Mouse (Mus musculus): Measurements from ENCODE around the gene Tubb1. TPM values are rescaled to one million over a fixed set of nuclear protein-coding genes. Genes with fewer than 3 reads are reported as not detected.
A peak's percentile ranks its signal among the peaks of the same experiment; 100 is the strongest.

The Tubb1 gene
- total and polyA plus RNA-seq, 2 experiments from 2014 or later = 0.11 to 0.25 TPM

GRCm38 (mm10) chr2:174424301-174425085, 26.0 kb upstream of the Tubb1 start:
- WGBS = 94% methylated on average over 11 of the region's 11 CpGs
- H3K27me3 ChIP-seq (ENCODE audit: insufficient read depth, low read length) = no peaks in the 10 kb centered on the region
- no peaks in the 10 kb centered on the region for H3K4me1 ChIP-seq (ENCODE audit: insufficient read depth, low read length)
- TF ChIP-seq CTCF (IDR thresholded peaks at IDR 0.05) = no peak
- peaks cover 57% of the 10 kb centered on the region for H3K36me3 ChIP-seq (ENCODE audit: insufficient read depth, low read length)
- ATAC-seq (ENCODE audit: low FRiP score) (no peak), DNase-seq (ENCODE audit: low spot score) (no peak)
- H3K9me3 ChIP-seq (ENCODE audit: low read length) = no peaks in the 10 kb centered on the region
- H3K4me2 ChIP-seq (ENCODE audit: low read depth, low read length, poor library complexity, severe bottlenecking) = no peak overlapping the region
- H3K4me3 ChIP-seq (ENCODE audit: low read depth, low read length) = no peak overlapping the region
- no peak overlapping the region for H3K9ac ChIP-seq (replicated peaks; ENCODE audit: low read length, poor library complexity, severe bottlenecking)
- H3K27ac ChIP-seq (ENCODE audit: low read depth, low read length) = no peak overlapping the region

GRCm38 (mm10) chr2:174426856-174427255, 23.6 kb upstream of the Tubb1 start:
- no peaks in the 10 kb centered on the region for H3K9me3 ChIP-seq (ENCODE audit: low read length)
- WGBS = 94% methylated on average over 12 of the region's 12 CpGs
- H3K27ac ChIP-seq (ENCODE audit: low read depth, low read length) = no peak overlapping the region
- H3K4me3 ChIP-seq (ENCODE audit: low read depth, low read length) = no peak overlapping the region
- no peak for ATAC-seq (ENCODE audit: low FRiP score)
- TF ChIP-seq CTCF (IDR thresholded peaks at IDR 0.05) = no peak
- no peaks in the 10 kb centered on the region for H3K4me1 ChIP-seq (ENCODE audit: insufficient read depth, low read length)
- no peak for DNase-seq (ENCODE audit: low spot score)
- H3K36me3 ChIP-seq (ENCODE audit: insufficient read depth, low read length) = peaks cover 50% of the 10 kb centered on the region
- no peaks in the 10 kb centered on the region for H3K27me3 ChIP-seq (ENCODE audit: insufficient read depth, low read length)
- no peak overlapping the region for H3K4me2 ChIP-seq (ENCODE audit: low read depth, low read length, poor library complexity, severe bottlenecking)
- H3K9ac ChIP-seq (replicated peaks; ENCODE audit: low read length, poor library complexity, severe bottlenecking) = no peak overlapping the region

- Histone ChIP-seq H3K27ac (ENCODE audit: low read depth, low read length) (no peak overlapping the region), H3K9ac (replicated peaks; ENCODE audit: low read length, poor library complexity, severe bottlenecking) (no peak overlapping the region), H3K4me1 (ENCODE audit: insufficient read depth, low read length) (no peaks in the 10 kb centered on the region), H3K4me3 (ENCODE audit: low read depth, low read length) (no peak overlapping the region), H3K27me3 (ENCODE audit: insufficient read depth, low read length) (no peaks in the 10 kb centered on the region), H3K36me3 (ENCODE audit: insufficient read depth, low read length) (peaks cover 44% of the 10 kb centered on the region), H3K9me3 (ENCODE audit: low read length) (no peaks in the 10 kb centered on the region), H3K4me2 (ENCODE audit: low read depth, low read length, poor library complexity, severe bottlenecking) (no peak overlapping the region)
- no peak for TF ChIP-seq CTCF (IDR thresholded peaks at IDR 0.05)
- DNase-seq (ENCODE audit: low spot score) (no peak), ATAC-seq (ENCODE audit: low FRiP score) (no peak)
- 81% methylated on average over 18 of the region's 18 CpGs for WGBS
Observed at GRCm38 (mm10) chr2:174428076-174428835, 22.2 kb upstream of the Tubb1 start.

- no peaks in the 10 kb centered on the region for H3K9me3 ChIP-seq (ENCODE audit: low read length)
- TF ChIP-seq CTCF (IDR thresholded peaks at IDR 0.05) = no peak
- ATAC-seq (ENCODE audit: low FRiP score) (no peak), DNase-seq (ENCODE audit: low spot score) (peak; percentile 53)
- no peak overlapping the region for H3K9ac ChIP-seq (replicated peaks; ENCODE audit: low read length, poor library complexity, severe bottlenecking)
- H3K4me3 ChIP-seq (ENCODE audit: low read depth, low read length) = no peak overlapping the region
- H3K4me2 ChIP-seq (ENCODE audit: low read depth, low read length, poor library complexity, severe bottlenecking) = no peak overlapping the region
- WGBS = 77% methylated on average over 10 of the region's 10 CpGs
- H3K36me3 ChIP-seq (ENCODE audit: insufficient read depth, low read length) = peaks cover 37% of the 10 kb centered on the region
- no peaks in the 10 kb centered on the region for H3K27me3 ChIP-seq (ENCODE audit: insufficient read depth, low read length)
- no peaks in the 10 kb centered on the region for H3K4me1 ChIP-seq (ENCODE audit: insufficient read depth, low read length)
- no peak overlapping the region for H3K27ac ChIP-seq (ENCODE audit: low read depth, low read length)
Observed at GRCm38 (mm10) chr2:174428996-174429591, 21.4 kb upstream of the Tubb1 start.

GRCm38 (mm10) chr2:174434943-174435342, 15.6 kb upstream of the Tubb1 start:
- no peaks in the 10 kb centered on the region for H3K27me3 ChIP-seq (ENCODE audit: insufficient read depth, low read length)
- H3K27ac ChIP-seq (ENCODE audit: low read depth, low read length) = no peak overlapping the region
- no peaks in the 10 kb centered on the region for H3K9me3 ChIP-seq (ENCODE audit: low read length)
- H3K36me3 ChIP-seq (ENCODE audit: insufficient read depth, low read length) = no peaks in the 10 kb centered on the region
- ATAC-seq (ENCODE audit: low FRiP score) (no peak), DNase-seq (ENCODE audit: low spot score) (no peak)
- H3K4me2 ChIP-seq (ENCODE audit: low read depth, low read length, poor library complexity, severe bottlenecking) = no peak overlapping the region
- no peak overlapping the region for H3K4me3 ChIP-seq (ENCODE audit: low read depth, low read length)
- no peak for TF ChIP-seq CTCF (IDR thresholded peaks at IDR 0.05)
- H3K9ac ChIP-seq (replicated peaks; ENCODE audit: low read length, poor library complexity, severe bottlenecking) = no peak overlapping the region
- WGBS = 96% methylated on average over 9 of the region's 9 CpGs
- peaks cover 9% of the 10 kb centered on the region; the same call in 1 of the 2 replicates for H3K4me1 ChIP-seq (ENCODE audit: insufficient read depth, low read length)
